Mouse (Mus musculus) brain, embryonic 14.5 days (tissue): ENCODE data around the gene Cask. TPM values are rescaled to one million over a fixed set of nuclear protein-coding genes. Genes with fewer than 3 reads are reported as not detected.

ENCODE experiments used
- DNase-seq: peaks from one replicate; pipeline ENCODE4 v3.0.0-alpha.2; 2011; ENCODE audit warnings: low read depth
- CTCF ChIP-seq: fragments of 200-500 bp; IDR thresholded peaks from 2 replicates; pipeline ENCODE4 v1.5.1; 2012; ENCODE audit warnings: inconsistent platforms, mild to moderate bottlenecking, moderate library complexity, borderline replicate concordance; ENCODE audit not compliant: insufficient read depth, insufficient read length; ENCODE audit errors: extremely low read depth
- POLR2A ChIP-seq: fragments of 200-500 bp; IDR thresholded peaks from 2 replicates; pipeline ENCODE4 v1.6.1; 2012; ENCODE audit warnings: mild to moderate bottlenecking, inconsistent platforms, borderline replicate concordance; ENCODE audit not compliant: poor library complexity, insufficient read depth, insufficient read length, severe bottlenecking; ENCODE audit errors: extremely low read depth
- polyA plus RNA-seq: library from polyadenylated mRNA; depleted of rRNA; stranded (reverse); fragments of >200 nt; gene quantifications from 2 replicates; pipeline ENCODE4 v1.2.3, GENCODE M21; 2012

Gene Cask
- polyA plus RNA-seq, 1 experiment, result 68.8 TPM

- DNase-seq, result no peak
- TF ChIP-seq CTCF (no peak), POLR2A (no peak)
Measured at GRCm38 (mm10) chrX:13655005-13655421, 196.2 kb downstream of the Cask start.

- no peak for DNase-seq
Measured at GRCm38 (mm10) chrX:13652291-13652690, 198.9 kb downstream of the Cask start.

GRCm38 (mm10) chrX:13651889-13652288, 199.3 kb downstream of the Cask start:
- no peak for TF ChIP-seq CTCF
- DNase-seq, result no peak

More at GRCm38 (mm10) chrX:13652291-13652690, 198.9 kb downstream of the Cask start:
- TF ChIP-seq POLR2A, result no peak
- no peak for TF ChIP-seq CTCF

- TF ChIP-seq POLR2A (no peak), CTCF (no peak)
- DNase-seq, result no peak
Measured at GRCm38 (mm10) chrX:13638894-13639293, 212.3 kb downstream of the Cask start.

GRCm38 (mm10) chrX:13636398-13636797, 214.8 kb downstream of the Cask start:
- DNase-seq, result no peak

GRCm38 (mm10) chrX:13631599-13632283, 219.4 kb downstream of the Cask start, which contains the start of gene Gpr34:
Gene Gpr34, plus strand, starts transcription at chrX:13632089.
- TF ChIP-seq CTCF (no peak), POLR2A (no peak)
- no peak for DNase-seq

More at GRCm38 (mm10) chrX:13636398-13636797, 214.8 kb downstream of the Cask start:
- no peak for TF ChIP-seq POLR2A
- no peak for TF ChIP-seq CTCF

- no peak for TF ChIP-seq CTCF
- no peak for TF ChIP-seq POLR2A
- no peak for DNase-seq
Measured at GRCm38 (mm10) chrX:13622654-13623053, 228.5 kb downstream of the Cask start.

- no peak for DNase-seq
- TF ChIP-seq POLR2A (no peak), CTCF (no peak)
Measured at GRCm38 (mm10) chrX:13621473-13621872, 229.7 kb downstream of the Cask start.

GRCm38 (mm10) chrX:13618476-13618875, 232.7 kb downstream of the Cask start:
- no peak for DNase-seq
- TF ChIP-seq POLR2A (no peak), CTCF (no peak)

- TF ChIP-seq POLR2A (no peak), CTCF (no peak)
- DNase-seq, result no peak
Measured at GRCm38 (mm10) chrX:13617294-13617693, 233.9 kb downstream of the Cask start.

GRCm38 (mm10) chrX:13616726-13617125, 234.4 kb downstream of the Cask start:
- no peak for DNase-seq
- TF ChIP-seq CTCF (no peak), POLR2A (no peak)

GRCm38 (mm10) chrX:13612115-13612514, 239.1 kb downstream of the Cask start:
- no peak for DNase-seq

More at GRCm38 (mm10) chrX:13612115-13612514, 239.1 kb downstream of the Cask start:
- TF ChIP-seq POLR2A, result no peak
